Mouse (Mus musculus) heart, postnatal 0 days (tissue): ENCODE measurements around the gene Urb1. TPM values are rescaled to one million over a fixed set of nuclear protein-coding genes. Genes with fewer than 3 reads are reported as not detected.

Experiments used
- ATAC-seq: fragments of 200-750 bp; cut with Nextera tagmentation; 2 replicates; pipeline ENCODE4 v1.8.0; 2017; ENCODE audit warnings: low read depth, moderate number of reproducible peaks, moderate library complexity; ENCODE audit not compliant: insufficient read depth
- DNase-seq: peaks from one replicate; pipeline ENCODE4 v3.0.0-alpha.2; 2016; ENCODE audit warnings: low spot score
- H3K27ac ChIP-seq: fragments of 300-500 bp; sonication (generic); 2 replicates; pipeline ENCODE4 v1.5.1; 2014; ENCODE audit warnings: low read depth, mild to moderate bottlenecking
- H3K27me3 ChIP-seq: fragments of 300-500 bp; sonication (generic); 2 replicates; pipeline ENCODE4 v1.6.1; 2014; ENCODE audit warnings: low read length, mixed read lengths; ENCODE audit not compliant: control insufficient read depth, insufficient read depth
- H3K36me3 ChIP-seq: fragments of 300-500 bp; sonication (generic); replicated peaks from 2 replicates; pipeline ENCODE4 v1.6.1; 2014; ENCODE audit warnings: low read length, mixed read lengths; ENCODE audit not compliant: control insufficient read depth, insufficient read depth
- H3K4me1 ChIP-seq: fragments of 300-500 bp; sonication (generic); 2 replicates; pipeline ENCODE4 v1.6.1; 2014; ENCODE audit warnings: antibody characterized with exemption; ENCODE audit not compliant: control insufficient read depth, insufficient read depth
- H3K4me2 ChIP-seq: fragments of 300-500 bp; sonication (generic); 2 replicates; pipeline ENCODE4 v1.6.1; 2014; ENCODE audit warnings: low read depth, mild to moderate bottlenecking, low read length, moderate library complexity
- H3K4me3 ChIP-seq: fragments of 300-500 bp; sonication (generic); 2 replicates; pipeline ENCODE4 v1.5.1; 2014; ENCODE audit warnings: low read depth, low read length
- H3K9ac ChIP-seq: fragments of 300-500 bp; sonication (generic); replicated peaks from 2 replicates; pipeline ENCODE4 v1.6.1; 2014; ENCODE audit warnings: low read depth, low read length, mixed read lengths
- H3K9me3 ChIP-seq: fragments of 300-500 bp; sonication (generic); replicated peaks from 2 replicates; pipeline ENCODE4 v1.6.1; 2016; ENCODE audit warnings: low read length; ENCODE audit not compliant: control insufficient read depth
- CTCF ChIP-seq: IDR thresholded peaks from 2 replicates; pipeline ENCODE4 v1.5.1; 2016; ENCODE audit warnings: antibody characterized with exemption, control low read depth, low read depth
- EP300 ChIP-seq: IDR thresholded peaks from 2 replicates; pipeline ENCODE4 v1.6.1; 2016; ENCODE audit warnings: antibody characterized with exemption, low read depth
- WGBS: fragments of 180-500 bp; shearing (Covaris S2); extraction: QIAGEN DNeasy Blood & Tissue Kit; methylation state at CpG from one replicate; pipeline ENCODE4 v1.1.7; 2014; 5-methylcytosine and 5-hydroxymethylcytosine counted together
- polyA plus RNA-seq: library from polyadenylated mRNA; unstranded; fragments of >200 nt; fragmentation: Nextera tagmentation; extraction: Ambion mirVana; gene quantifications from 2 replicates; pipeline ENCODE4 v1.2.1, GENCODE M21; 2015
- total RNA-seq: library from RNA; depleted of rRNA; stranded (reverse); fragments of >200 nt; gene quantifications from 2 replicates; pipeline ENCODE4 v1.2.3, GENCODE M21; 2014; ENCODE audit warnings: low replicate concordance

The Urb1 gene
- total and polyA plus RNA-seq, 2 experiments from 2014 or later, result 3.0 to 8.7 TPM

DNA sequence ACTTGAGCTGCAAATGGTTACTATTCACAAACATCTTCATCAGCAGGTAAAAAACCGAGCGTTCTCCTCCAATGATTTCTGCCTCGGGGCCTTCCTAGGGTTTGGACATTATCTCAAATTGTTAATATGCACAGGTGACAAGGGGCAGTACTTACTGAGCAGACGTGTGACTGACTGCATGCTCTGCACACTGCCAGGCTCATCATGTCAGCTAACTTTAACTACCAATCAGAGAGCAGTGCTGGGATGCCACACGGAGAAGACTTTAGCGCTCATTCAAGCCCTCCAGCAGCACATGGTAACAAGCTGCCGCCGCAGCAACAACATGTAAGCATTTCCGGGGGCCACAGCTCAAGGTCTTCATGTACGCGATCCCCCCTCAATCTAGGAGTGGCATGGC lies 26.9 kb downstream of the Urb1 start:
- no peaks in the 10 kb centered on the region for H3K9me3 ChIP-seq
- TF ChIP-seq CTCF (no peak), EP300 (no peak)
- H3K9ac ChIP-seq, result no peak overlapping the region
- whole genome bisulfite sequencing, result 35% methylated on average over 11 of the region's 11 CpGs
- peaks cover 76% of the 10 kb centered on the region for H3K36me3 ChIP-seq
- no peaks in the 10 kb centered on the region for H3K27me3 ChIP-seq
- no peaks in the 10 kb centered on the region; the same call in 1 of the 2 replicates for H3K4me1 ChIP-seq
- no peak overlapping the region for H3K4me2 ChIP-seq
- no peak overlapping the region for H3K27ac ChIP-seq
- DNase-seq (peak; percentile 50), ATAC-seq (peak; percentile 82; the same call in 1 of the 2 replicates)
- no peak overlapping the region for H3K4me3 ChIP-seq

- Histone ChIP-seq H3K4me2 (no peak overlapping the region), H3K4me1 (no peaks in the 10 kb centered on the region; the same call in 1 of the 2 replicates), H3K4me3 (no peak overlapping the region), H3K36me3 (peaks cover 86% of the 10 kb centered on the region), H3K27me3 (no peaks in the 10 kb centered on the region), H3K9ac (no peak overlapping the region), H3K27ac (no peak overlapping the region), H3K9me3 (no peaks in the 10 kb centered on the region)
- ATAC-seq (no peak), DNase-seq (no peak)
- WGBS, result 77% methylated on average over 11 of the region's 11 CpGs
- no peak for TF ChIP-seq CTCF
- TF ChIP-seq EP300, result no peak
These were observed 30.4 kb downstream of the Urb1 start for GRCm38 (mm10) chr16:90779783-90780182.

DNA sequence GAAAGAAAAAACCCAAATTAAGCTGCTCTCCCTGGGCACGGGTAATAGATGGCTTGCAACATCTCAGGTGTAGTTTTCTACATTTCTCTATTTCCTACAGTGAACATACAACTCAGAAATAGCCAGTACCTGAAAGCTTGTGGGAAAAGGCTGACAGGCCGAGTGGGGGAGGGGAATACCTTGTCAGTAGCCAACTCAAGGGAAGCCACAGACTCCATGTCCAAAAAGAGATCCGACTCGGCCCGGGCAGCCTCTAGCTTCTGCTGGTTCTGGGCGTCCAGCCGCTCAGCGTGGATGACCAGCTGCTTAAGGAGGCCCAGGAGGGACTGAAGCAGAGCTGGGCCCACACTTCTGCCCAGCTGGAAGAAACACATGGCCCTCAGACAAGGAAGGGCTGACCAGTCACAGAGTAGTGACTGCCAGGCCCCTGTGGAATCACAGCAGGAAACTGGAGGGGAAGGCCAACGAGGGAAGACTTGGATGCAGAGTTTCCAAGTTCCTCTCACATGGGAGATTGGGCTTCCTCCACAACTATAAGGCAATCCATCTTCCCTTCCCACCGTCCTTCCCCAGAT lies 34.2 kb downstream of the Urb1 start:
- peak; percentile 34 for DNase-seq
- Histone ChIP-seq H3K4me1 (no peaks in the 10 kb centered on the region), H3K4me3 (no peak overlapping the region), H3K36me3 (peaks cover 97% of the 10 kb centered on the region), H3K27me3 (no peaks in the 10 kb centered on the region), H3K4me2 (no peak overlapping the region), H3K9ac (no peak overlapping the region), H3K9me3 (no peaks in the 10 kb centered on the region), H3K27ac (no peak overlapping the region)
- WGBS, result 71% methylated on average over 10 of the region's 10 CpGs
- TF ChIP-seq EP300 (no peak), CTCF (no peak)
- ATAC-seq, result peak; percentile 62

GRCm38 (mm10) chr16:90774646-90775045 lies 35.6 kb downstream of the Urb1 start:
- Histone ChIP-seq H3K27me3 (no peaks in the 10 kb centered on the region), H3K36me3 (peaks cover 98% of the 10 kb centered on the region), H3K4me1 (no peaks in the 10 kb centered on the region), H3K4me3 (no peak overlapping the region), H3K9me3 (no peaks in the 10 kb centered on the region), H3K27ac (no peak overlapping the region), H3K9ac (no peak overlapping the region), H3K4me2 (no peak overlapping the region)
- ATAC-seq (no peak), DNase-seq (no peak)
- TF ChIP-seq EP300 (no peak), CTCF (no peak)
- WGBS, result 69% methylated on average over 6 of the region's 6 CpGs

GRCm38 (mm10) chr16:90774216-90774615 lies 36.0 kb downstream of the Urb1 start:
- WGBS, result 92% methylated on average over 12 of the region's 12 CpGs
- peaks cover 98% of the 10 kb centered on the region for H3K36me3 ChIP-seq
- no peak overlapping the region for H3K4me3 ChIP-seq
- no peak overlapping the region for H3K27ac ChIP-seq
- DNase-seq, result no peak
- H3K4me1 ChIP-seq, result no peaks in the 10 kb centered on the region
- H3K27me3 ChIP-seq, result no peaks in the 10 kb centered on the region
- TF ChIP-seq EP300 (no peak), CTCF (no peak)
- ATAC-seq, result no peak
- no peak overlapping the region for H3K4me2 ChIP-seq
- H3K9me3 ChIP-seq, result no peaks in the 10 kb centered on the region
- no peak overlapping the region for H3K9ac ChIP-seq

GRCm38 (mm10) chr16:90766919-90767454 lies 43.2 kb downstream of the Urb1 start:
- WGBS, result 94% methylated on average over 15 of the region's 15 CpGs
- H3K36me3 ChIP-seq, result peaks cover 88% of the 10 kb centered on the region

More at GRCm38 (mm10) chr16:90766919-90767454, 43.2 kb downstream of the Urb1 start:
- Histone ChIP-seq H3K4me3 (no peak overlapping the region), H3K9me3 (no peaks in the 10 kb centered on the region), H3K27ac (no peak overlapping the region), H3K4me1 (no peaks in the 10 kb centered on the region), H3K4me2 (no peak overlapping the region), H3K27me3 (no peaks in the 10 kb centered on the region), H3K9ac (no peak overlapping the region)
- DNase-seq (no peak), ATAC-seq (no peak)
- TF ChIP-seq CTCF (no peak), EP300 (no peak)
